17 mouse cellular contexts compared by ENCODE assay signal in the genomic region with DNA sequence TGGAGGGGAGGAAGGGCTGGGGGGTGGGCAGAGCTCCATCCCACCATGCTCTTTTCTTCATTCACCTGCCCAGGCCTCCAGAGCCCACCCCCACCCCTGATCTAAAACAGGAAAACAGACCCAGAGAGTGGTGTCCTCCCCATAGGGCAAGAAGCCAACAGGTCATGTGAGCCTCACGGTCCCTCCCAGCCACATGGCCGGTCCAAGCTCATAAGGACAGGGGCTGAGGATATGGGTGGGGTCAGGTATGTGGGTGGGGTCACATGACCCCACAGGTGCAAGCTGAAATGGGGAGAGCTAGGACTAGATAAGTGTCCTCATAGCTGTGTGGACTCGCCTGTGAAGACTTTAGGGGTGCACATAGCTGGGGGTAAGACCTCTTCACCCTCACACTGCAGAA. TPM values are rescaled to one million over a fixed set of nuclear protein-coding genes. Genes with fewer than 3 reads are reported as not detected.
DNase-seq lines count a peak whose midpoint lies in the region; ATAC-seq and TF ChIP-seq lines count a peak whose summit lies in the region.
"Had no signal": no experiment of that assay in that cellular context is flagged by ENCODE, and none has a peak within 500 bp of the region (broad histone marks: within the 10 kb centered on the region; RNA-seq: fewer than 3 reads in every experiment).

No protein-coding gene starts in this region.

- 39% methylated on average over 3 of the region's 3 CpGs for WGBS in heart, adult 2 months
- 38% methylated on average over 3 of the region's 3 CpGs for WGBS in kidney, adult 2 months

- TF ChIP-seq CTCF in heart, adult 2 months (IDR thresholded peaks at IDR 0.05) = no peak
- TF ChIP-seq CTCF in ES-Bruce4 (IDR thresholded peaks at IDR 0.05; ENCODE audit: low read depth, low read length) = no peak
- TF ChIP-seq CTCF in kidney, adult 2 months (conservative IDR thresholded peaks at IDR 0.05; ENCODE audit: insufficient read depth, insufficient read length, low read depth, low read length) = no peak

- peak in 1 of 2 experiments; percentile 28 for DNase-seq in heart, adult 2 months
- no peak for DNase-seq in heart, postnatal 36 days
- DNase-seq in cerebellum, postnatal 10 days = peak; percentile 81 to 89
- DNase-seq in kidney, adult 2 months = peak; percentile 77
- DNase-seq in layer of hippocampus, adult 11-12 months (ENCODE audit: low spot score) = no peak
- no peak for DNase-seq in urinary bladder, postnatal 4 days (ENCODE audit: low spot score in 2 of 2)
- DNase-seq: adrenal gland, postnatal 25 days; gastrocnemius, postnatal 36 days; retina, postnatal 1 day; thymus, postnatal 25 days had no signal

- no peak overlapping the region for H3K9ac ChIP-seq in heart, adult 2 months (ENCODE audit: low read depth, low read length)
- no peak overlapping the region for H3K9ac ChIP-seq in ES-Bruce4 (ENCODE audit: low read depth, poor library complexity, severe bottlenecking)
- H3K9ac ChIP-seq: liver, embryonic 15.5 days had no signal

- TF ChIP-seq EP300 in heart, adult 2 months (IDR thresholded peaks at IDR 0.05; ENCODE audit: insufficient read depth, low read depth, low read length) = no peak
- 0 out of 2 replicates have a peak, but pooled peaks have one; percentile 23 for TF ChIP-seq EP300 in ES-Bruce4 (IDR thresholded peaks at IDR 0.05; ENCODE audit: insufficient read depth, low read depth, low read length)

- no peaks in the 10 kb centered on the region for H3K9me3 ChIP-seq in ES-Bruce4 (replicated peaks; ENCODE audit: control insufficient read depth, insufficient read depth, low read length, poor library complexity, severe bottlenecking)
- H3K9me3 ChIP-seq: forebrain, embryonic 10.5 days; liver, embryonic 15.5 days; midbrain, embryonic 10.5 days had no signal

- H3K27me3 ChIP-seq in heart, adult 2 months (ENCODE audit: control insufficient read depth, insufficient read depth, low read length) = no peaks in the 10 kb centered on the region
- no peaks in the 10 kb centered on the region for H3K27me3 ChIP-seq in ES-Bruce4 (ENCODE audit: control insufficient read depth, insufficient read depth, low read length, poor library complexity, severe bottlenecking)
- H3K27me3 ChIP-seq in kidney, adult 2 months (replicated peaks; ENCODE audit: control insufficient read depth, insufficient read depth, low read length) = no peaks in the 10 kb centered on the region
- H3K27me3 ChIP-seq: liver, embryonic 15.5 days had no signal

- TF ChIP-seq POLR2A in heart, adult 2 months (IDR thresholded peaks at IDR 0.05; ENCODE audit: insufficient read depth, low read depth, low read length) = no peak
- no peak for TF ChIP-seq POLR2A in ES-Bruce4 (IDR thresholded peaks at IDR 0.05; ENCODE audit: insufficient read depth, low read length)
- TF ChIP-seq POLR2A in kidney, adult 2 months (IDR thresholded peaks at IDR 0.05; ENCODE audit: low read depth, low read length) = no peak

- no peak for ATAC-seq in frontal cortex, adult (ENCODE audit: low TSS enrichment)

- no peak overlapping the region for H3K4me3 ChIP-seq in heart, adult 2 months
- no peak overlapping the region for H3K4me3 ChIP-seq in ES-Bruce4 (ENCODE audit: low read depth, low read length)
- H3K4me3 ChIP-seq in kidney, adult 2 months (ENCODE audit: insufficient read depth, low read depth, low read length) = no peak overlapping the region
- H3K4me3 ChIP-seq: forebrain, embryonic 10.5 days; liver, embryonic 15.5 days; midbrain, embryonic 10.5 days had no signal

- H3K4me1 ChIP-seq in heart, adult 2 months (ENCODE audit: control insufficient read depth, insufficient read depth, low read length) = no peaks in the 10 kb centered on the region; the same call in 1 of the 2 replicates
- H3K4me1 ChIP-seq in ES-Bruce4 (ENCODE audit: control insufficient read depth, insufficient read depth, low read length) = peaks cover 5% of the 10 kb centered on the region
- peaks cover 9% of the 10 kb centered on the region for H3K4me1 ChIP-seq in kidney, adult 2 months (ENCODE audit: control insufficient read depth, insufficient read depth, low read length)

- intact Hi-C loops in heart, adult 2 months (cut with DNase I) = no loop called here
- intact Hi-C loops in heart, postnatal 36 days (cut with DNase I) = loop anchor here (10.0 kb wide), 1 partner anchor 346 kb away; no protein-coding TSS in a partner anchor

- H3K36me3 ChIP-seq in heart, adult 2 months (ENCODE audit: control insufficient read depth, insufficient read depth, low read length) = no peaks in the 10 kb centered on the region
- H3K36me3 ChIP-seq in ES-Bruce4 (ENCODE audit: control insufficient read depth, insufficient read depth, low read length, poor library complexity, severe bottlenecking) = no peaks in the 10 kb centered on the region
- no peaks in the 10 kb centered on the region; the same call in 1 of the 2 replicates for H3K36me3 ChIP-seq in kidney, adult 2 months (ENCODE audit: control insufficient read depth, insufficient read depth, low read length)

- H3K27ac ChIP-seq in heart, adult 2 months = peak overlapping the region; percentile 29
- no peak overlapping the region for H3K27ac ChIP-seq in ES-Bruce4 (ENCODE audit: insufficient read depth, low read length)
- H3K27ac ChIP-seq in kidney, adult 2 months (ENCODE audit: insufficient read depth, low read depth, low read length) = no peak overlapping the region
- H3K27ac ChIP-seq: forebrain, embryonic 10.5 days; liver, embryonic 15.5 days; midbrain, embryonic 10.5 days had no signal

- H3K79me2 ChIP-seq in heart, adult 2 months (replicated peaks; ENCODE audit: control insufficient read depth, insufficient read depth, low read length) = no peaks in the 10 kb centered on the region

RNA-seq across cellular contexts. Expression of gene Cox19, which starts 12.8 kb away (rescaled TPM):
- 10 to 100 TPM; 82.8 to 94.8 TPM for total RNA-seq in heart, adult 2 months (2021)
- 110 and 112 TPM in 2 replicates for polyA plus RNA-seq in heart, adult 2 months (2012; rRNA removed)
- 10 to 100 TPM; 80.4 to 83.7 TPM for total RNA-seq in heart, postnatal 36 days (2021)
- 19.9 and 26.1 TPM in 2 replicates for polyA plus RNA-seq in ES-Bruce4 (2011; ENCODE audit: insufficient read depth, insufficient read length, low read depth, missing spikeins)
- polyA plus RNA-seq in kidney, adult 2 months (2012; rRNA removed) = 114 and 125 TPM in 2 replicates

RNA-seq across cellular contexts. Expression of gene Adap1, which starts 13.0 kb away (rescaled TPM):
- total RNA-seq in heart, adult 2 months (2021) = 1 to 10 TPM; 1.5 to 1.7 TPM
- 2.7 and 2.8 TPM in 2 replicates for polyA plus RNA-seq in heart, adult 2 months (2012; rRNA removed)
- total RNA-seq in heart, postnatal 36 days (2021) = 1 to 10 TPM; 1.4 to 1.5 TPM
- 16.5 and 17.0 TPM in 2 replicates for polyA plus RNA-seq in ES-Bruce4 (2011; ENCODE audit: insufficient read depth, insufficient read length, low read depth, missing spikeins)
- 29.5 and 34.2 TPM in 2 replicates for polyA plus RNA-seq in kidney, adult 2 months (2012; rRNA removed)

RNA-seq across cellular contexts. Expression of gene Cyp2w1, which starts 14.0 kb away (rescaled TPM):
- total RNA-seq in heart, adult 2 months (2021) = not detected
- not detected in 2 replicates for polyA plus RNA-seq in heart, adult 2 months (2012; rRNA removed)
- not detected for total RNA-seq in heart, postnatal 36 days (2021)
- not detected in 2 replicates for polyA plus RNA-seq in ES-Bruce4 (2011; ENCODE audit: insufficient read depth, insufficient read length, low read depth, missing spikeins)
- polyA plus RNA-seq in kidney, adult 2 months (2012; rRNA removed) = not detected in 2 replicates
- total RNA-seq: adrenal gland, postnatal 25 days; gastrocnemius, postnatal 36 days; left cerebral cortex, postnatal 10 days had no signal
- polyA plus RNA-seq: forebrain, embryonic 10.5 days; liver, embryonic 15.5 days; midbrain, embryonic 10.5 days; neural tube, embryonic 11.5 days had no signal

RNA-seq across cellular contexts. Expression of gene Gpr146, which starts 39.1 kb away (rescaled TPM):
- total RNA-seq in heart, adult 2 months (2021) = 10 to 100 TPM; 42.9 to 56.6 TPM
- polyA plus RNA-seq in heart, adult 2 months (2012; rRNA removed) = 62.4 and 77.0 TPM in 2 replicates
- 10 to 100 TPM; 43.6 to 56.2 TPM for total RNA-seq in heart, postnatal 36 days (2021)
- polyA plus RNA-seq in ES-Bruce4 (2011; ENCODE audit: insufficient read depth, insufficient read length, low read depth, missing spikeins) = 0.82 and 0.91 TPM in 2 replicates
- 39.1 and 43.0 TPM in 2 replicates for polyA plus RNA-seq in kidney, adult 2 months (2012; rRNA removed)

Comparison
In these comparisons a context has a peak if more than half of its experiments do, and no peak if none do; other contexts are left out.
1. DNase-seq: peak in cerebellum, postnatal 10 days (2 of 2) and kidney, adult 2 months (single experiment); none in heart, postnatal 36 days (0 of 2), layer of hippocampus, adult 11-12 months (single experiment) and urinary bladder, postnatal 4 days (0 of 2).